Mouse (Mus musculus) ES-E14 (cell line): ENCODE data around the gene Tns2. TPM values are rescaled to one million over a fixed set of nuclear protein-coding genes. Genes with fewer than 3 reads are reported as not detected.

Experiments
- DNase-seq: peaks from one replicate; pipeline ENCODE4 v3.0.0-alpha.2; 2013; ENCODE audit warnings: low read depth, low spot score
- H3K27ac ChIP-seq: 2 replicates; pipeline ENCODE4 v1.5.1; 2012; ENCODE audit warnings: low read depth, mild to moderate bottlenecking, low read length, moderate library complexity, mixed read lengths; ENCODE audit not compliant: poor library complexity, insufficient read depth, severe bottlenecking
- H3K36me3 ChIP-seq: 2 replicates; pipeline ENCODE4 v1.6.1; 2012; ENCODE audit warnings: mild to moderate bottlenecking, low read length, moderate library complexity, mixed read lengths; ENCODE audit not compliant: control insufficient read depth, poor library complexity, insufficient read depth, severe bottlenecking
- H3K4me1 ChIP-seq, 2 experiments: fragments of 150-350 bp in 1 of 2; sonication (generic) in 1 of 2; 2 replicates each; pipeline ENCODE4 v1.6.1; 2012; ENCODE audit warnings: low read length in 2 of 2, mild to moderate bottlenecking in 1 of 2, mixed read lengths in 1 of 2; ENCODE audit not compliant: control insufficient read depth in 2 of 2, insufficient read depth in 2 of 2, poor library complexity in 1 of 2
- H3K4me3 ChIP-seq, 2 experiments: fragments of 150-350 bp in 1 of 2; sonication (generic) in 1 of 2; 2 replicates each; pipeline ENCODE4 v1.5.1; 2012; ENCODE audit warnings: low read length in 2 of 2, low read depth in 1 of 2, mild to moderate bottlenecking in 1 of 2, mixed read lengths in 1 of 2; ENCODE audit not compliant: insufficient read depth in 1 of 2, poor library complexity in 1 of 2, severe bottlenecking in 1 of 2
- H3K9ac ChIP-seq: 2 replicates; pipeline ENCODE4 v1.6.1; 2012; ENCODE audit warnings: low read depth, mild to moderate bottlenecking, low read length, mixed read lengths; ENCODE audit not compliant: poor library complexity, insufficient read depth, severe bottlenecking
- H3K9me3 ChIP-seq: fragments of 150-350 bp; sonication (generic); 2 replicates; pipeline ENCODE4 v1.6.1; 2012; ENCODE audit warnings: low read depth, mild to moderate bottlenecking, low read length; ENCODE audit not compliant: control insufficient read depth, insufficient read depth
- CHD2 ChIP-seq: IDR thresholded peaks from 2 replicates; pipeline ENCODE4 v1.6.1; 2014; ENCODE audit warnings: mild to moderate bottlenecking, low read depth, low read length, inconsistent platforms
- HCFC1 ChIP-seq: IDR thresholded peaks from 2 replicates; pipeline ENCODE4 v1.6.1; 2012; ENCODE audit warnings: low read length, inconsistent platforms, borderline replicate concordance; ENCODE audit not compliant: insufficient read depth
- MAFK ChIP-seq: IDR thresholded peaks from 2 replicates; pipeline ENCODE4 v1.6.1; 2014; ENCODE audit warnings: mild to moderate bottlenecking, low read depth, low read length, inconsistent platforms; ENCODE audit not compliant: insufficient read depth
- ZC3H11A ChIP-seq: IDR thresholded peaks from 2 replicates; pipeline ENCODE4 v1.6.1; 2012; ENCODE audit warnings: low read depth, mild to moderate bottlenecking, inconsistent platforms, low read length, borderline replicate concordance
- ZNF384 ChIP-seq: IDR thresholded peaks from 2 replicates; pipeline ENCODE4 v1.6.1; 2012; ENCODE audit warnings: low read depth, low read length, inconsistent platforms
- in situ Hi-C, 2 experiments: fragments of 600-800 bp; cut with MboI; formaldehyde crosslinking; loops; one replicate each; pipeline ENCODE4 v1.15.1; 2025; ENCODE audit warnings: low sequenced_read_pairs in 2 of 2, inconsistent platforms in 1 of 2; ENCODE audit not compliant: unreplicated experiment in 2 of 2
- total RNA-seq: library from RNA; depleted of rRNA; stranded (reverse); fragments of 300-350 nt; gene quantifications from 2 replicates; pipeline ENCODE4 v1.2.3, GENCODE M21; 2012

Gene Tns2
- total RNA-seq, 1 experiment = 4.9 TPM

DNA sequence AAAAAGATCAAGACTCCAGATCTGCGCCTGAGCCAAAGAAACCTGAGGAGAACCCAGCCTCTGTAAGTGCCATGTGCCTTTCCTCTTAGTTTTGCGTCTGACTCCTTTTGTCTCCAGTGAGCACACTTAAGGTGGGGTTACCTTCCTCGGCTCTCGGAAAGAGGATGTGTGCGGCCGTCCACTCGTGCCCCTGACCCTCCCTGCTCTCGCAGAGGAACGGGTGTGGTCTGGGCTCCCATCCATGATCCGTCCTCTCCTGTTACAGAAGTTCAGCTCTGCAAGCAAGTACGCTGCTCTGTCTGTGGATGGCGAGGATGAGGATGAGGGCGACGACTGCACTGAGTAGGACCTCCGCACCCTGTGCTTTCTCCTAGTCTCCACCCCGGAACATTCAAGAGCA, 5.2 kb upstream of the Tns2 start:
- Histone ChIP-seq H3K9me3 (no peaks in the 10 kb centered on the region), H3K4me3 (no peak overlapping the region), H3K9ac (no peak overlapping the region), H3K36me3 (peaks cover 71% of the 10 kb centered on the region), H3K27ac (no peak overlapping the region), H3K4me1 (peaks cover 0 to 12% of the 10 kb centered on the region in 2 experiments; a peak in 1 of 4 replicates)
- DNase-seq = no peak
- no peak for TF ChIP-seq ZNF384
- no peak for TF ChIP-seq ZC3H11A
- TF ChIP-seq CHD2 = no peak
- TF ChIP-seq MAFK = no peak
- TF ChIP-seq HCFC1 = no peak
- in situ Hi-C loops = loop anchor here in 1 of 2 experiments (25.0 kb wide), 1 partner anchor 392 kb away; no protein-coding TSS in a partner anchor

DNA sequence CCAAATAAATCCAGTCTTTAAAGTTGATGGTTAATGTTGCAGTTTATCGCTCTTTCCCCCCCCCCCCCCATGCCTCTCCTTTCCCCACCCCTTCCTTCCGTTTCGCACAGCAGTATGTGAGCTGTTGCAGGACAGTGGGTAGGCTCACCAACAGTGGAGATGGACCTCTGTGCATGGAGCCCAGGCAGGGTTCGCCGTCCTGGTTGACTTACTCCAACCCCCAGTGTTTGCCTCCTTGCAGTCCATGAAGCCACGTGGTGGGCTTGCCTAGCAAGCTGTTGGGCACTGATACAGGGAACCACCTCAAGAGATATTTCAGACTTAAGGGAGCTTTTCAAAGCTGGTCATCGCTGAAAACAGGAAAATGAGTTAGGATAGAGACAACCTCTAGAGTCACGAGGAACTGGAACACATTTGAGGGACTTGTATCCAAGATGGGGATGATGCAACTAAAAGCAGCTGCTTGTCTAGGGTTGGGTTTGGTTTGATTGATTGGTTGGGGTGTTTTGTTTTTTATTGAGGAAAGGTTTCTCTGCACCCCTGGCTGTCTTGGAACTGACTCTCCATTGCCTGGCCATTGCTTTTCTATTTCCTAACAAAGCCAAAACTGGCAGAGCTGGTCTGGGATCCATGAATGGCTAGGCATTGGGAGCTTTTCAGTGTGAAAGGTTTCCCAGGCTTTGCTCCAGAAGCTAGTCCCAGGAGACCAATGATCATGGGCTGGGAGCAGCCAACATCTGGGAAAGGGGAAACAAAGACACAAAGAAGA, 2.9 kb upstream of the Tns2 start:
- no peak overlapping the region for H3K9ac ChIP-seq
- no peak overlapping the region for H3K27ac ChIP-seq

DNA sequence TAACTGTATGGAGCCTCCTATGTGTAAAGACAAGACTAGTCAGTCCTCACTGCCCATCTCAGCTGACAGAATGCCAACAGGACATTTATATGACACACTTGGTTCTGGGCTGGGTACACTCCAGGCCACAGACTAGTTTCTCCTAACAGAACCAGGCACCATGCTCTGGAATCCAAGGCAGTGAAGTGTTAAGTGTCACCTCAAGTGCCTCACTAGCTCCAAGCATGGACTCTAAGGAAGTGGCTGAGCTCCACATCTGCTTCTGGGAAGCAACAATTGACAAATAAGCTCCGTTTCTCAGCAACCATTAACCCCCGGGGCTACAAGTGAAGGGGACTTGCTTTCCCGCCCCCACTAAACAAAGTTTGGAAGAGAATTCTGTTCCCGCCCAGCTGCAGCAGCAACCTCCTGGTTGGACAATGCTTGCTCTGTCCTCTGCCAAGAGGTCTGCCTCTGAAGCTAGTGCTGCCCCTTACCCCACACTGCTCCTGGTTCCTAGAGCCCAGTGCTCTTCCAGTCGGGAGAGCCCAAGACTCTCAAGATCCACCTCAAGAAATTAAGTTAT, 2.1 kb upstream of the Tns2 start:
- H3K4me1 ChIP-seq = peaks cover 7 to 36% of the 10 kb centered on the region in 2 experiments; a peak in 3 of 4 replicates
- H3K36me3 ChIP-seq = peaks cover 46% of the 10 kb centered on the region
- in situ Hi-C loops = loop anchor here in 1 of 2 experiments (25.0 kb wide), 1 partner anchor 389 kb away; no protein-coding TSS in a partner anchor
- no peak for TF ChIP-seq MAFK
- TF ChIP-seq HCFC1 = no peak
- TF ChIP-seq ZNF384 = no peak
- TF ChIP-seq ZC3H11A = no peak
- no peak for TF ChIP-seq CHD2
- no peak for DNase-seq
- H3K4me3 ChIP-seq = no peak overlapping the region
- H3K9me3 ChIP-seq = no peaks in the 10 kb centered on the region
- no peak overlapping the region for H3K9ac ChIP-seq
- no peak overlapping the region for H3K27ac ChIP-seq

More for the DNA sequence above, 2.9 kb upstream of the Tns2 start:
- H3K36me3 ChIP-seq = peaks cover 53% of the 10 kb centered on the region
- no peak overlapping the region for H3K4me3 ChIP-seq
- TF ChIP-seq HCFC1 = no peak
- TF ChIP-seq CHD2 = no peak
- TF ChIP-seq ZC3H11A = no peak
- TF ChIP-seq MAFK = no peak
- no peak for TF ChIP-seq ZNF384
- in situ Hi-C loops = loop anchor here in 1 of 2 experiments (25.0 kb wide), 1 partner anchor 390 kb away; no protein-coding TSS in a partner anchor
- H3K9me3 ChIP-seq = no peaks in the 10 kb centered on the region
- peaks cover 7 to 30% of the 10 kb centered on the region in 2 experiments; a peak in 3 of 4 replicates for H3K4me1 ChIP-seq
- no peak for DNase-seq

DNA sequence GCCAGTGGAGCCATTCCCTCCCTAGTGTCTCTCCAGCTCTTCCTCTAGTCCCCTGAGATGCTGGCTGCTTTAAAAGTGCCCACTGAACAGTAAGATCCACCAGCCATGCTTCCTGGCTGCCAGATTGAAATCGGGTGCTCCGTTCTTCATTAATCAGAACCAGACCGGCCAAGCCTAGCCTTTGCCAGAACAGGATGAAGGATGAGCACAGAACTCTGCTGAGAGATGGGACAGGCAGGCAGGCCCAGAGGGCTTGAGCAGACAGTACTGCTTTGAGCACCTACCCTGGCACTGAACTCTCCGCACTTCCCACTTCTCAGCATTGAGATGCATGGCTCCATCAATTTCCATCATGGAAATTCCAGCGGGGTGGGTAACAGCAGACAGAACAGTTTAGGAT, 953 bp upstream of the Tns2 start:
- in situ Hi-C loops = loop anchor here in 1 of 2 experiments (25.0 kb wide), 1 partner anchor 388 kb away; no protein-coding TSS in a partner anchor
- Histone ChIP-seq H3K4me3 (no peak overlapping the region), H3K4me1 (peaks cover 7 to 46% of the 10 kb centered on the region in 2 experiments; a peak in 3 of 4 replicates)

More for the DNA sequence above, 953 bp upstream of the Tns2 start:
- no peak overlapping the region for H3K9ac ChIP-seq
- no peak for DNase-seq
- TF ChIP-seq ZC3H11A = no peak
- TF ChIP-seq MAFK = no peak
- no peak for TF ChIP-seq CHD2
- TF ChIP-seq HCFC1 = no peak
- no peak for TF ChIP-seq ZNF384
- H3K27ac ChIP-seq = no peak overlapping the region
- H3K36me3 ChIP-seq = peaks cover 35% of the 10 kb centered on the region
- H3K9me3 ChIP-seq = no peaks in the 10 kb centered on the region
